Comparison of ENCODE assay signal across 8 mouse cellular contexts in genomic region chr16:90142574-90143415, GRCm38 (mm10). TPM values are rescaled to one million over a fixed set of nuclear protein-coding genes. Genes with fewer than 3 reads are reported as not detected.
A peak's percentile ranks its signal among the peaks of the same experiment; 100 is the strongest.
DNase-seq lines count a peak whose midpoint lies in the region; ATAC-seq and TF ChIP-seq lines count a peak whose summit lies in the region.

No protein-coding gene starts in this region.

- peak overlapping the region; percentile 66 for H3K27ac ChIP-seq in MEL (ENCODE audit: control insufficient read depth, low read depth, low read length)
- H3K27ac ChIP-seq in forebrain, embryonic 11.5 days (ENCODE audit: low read depth, low read length): peak overlapping the region; percentile 54
- peak overlapping the region; percentile 93 for H3K27ac ChIP-seq in hindbrain, embryonic 14.5 days

- H3K4me1 ChIP-seq in MEL (ENCODE audit: control insufficient read depth in 1 of 2, insufficient read depth in 2 of 2, low read length in 2 of 2): peaks cover 4 to 9% of the 10 kb centered on the region in 2 experiments; a peak in 3 of 4 replicates
- peaks cover 7% of the 10 kb centered on the region for H3K4me1 ChIP-seq in forebrain, embryonic 11.5 days (replicated peaks; ENCODE audit: control insufficient read depth, insufficient read depth, low read length)
- H3K4me1 ChIP-seq in hindbrain, embryonic 14.5 days (replicated peaks; ENCODE audit: control insufficient read depth, insufficient read depth, low read length): peaks cover 27% of the 10 kb centered on the region

- H3K36me3 ChIP-seq in MEL (ENCODE audit: control insufficient read depth in 1 of 2, insufficient read depth in 2 of 2, low read length in 2 of 2): peaks cover 0 to 12% of the 10 kb centered on the region in 2 experiments; a peak in 2 of 4 replicates
- no peaks in the 10 kb centered on the region for H3K36me3 ChIP-seq in forebrain, embryonic 11.5 days (ENCODE audit: control insufficient read depth, insufficient read depth, low read length)
- no peaks in the 10 kb centered on the region for H3K36me3 ChIP-seq in hindbrain, embryonic 14.5 days (replicated peaks; ENCODE audit: control insufficient read depth, insufficient read depth)

- TF ChIP-seq POLR2A in MEL (IDR thresholded peaks at IDR 0.05; ENCODE audit: control insufficient read depth in 1 of 2, insufficient read depth in 1 of 2, low read depth in 1 of 2, low read length in 2 of 2, poor library complexity in 1 of 2): peak in 1 of 2 experiments; percentile 39; a peak in 1 of 4 replicates

- no peaks in the 10 kb centered on the region for H3K9me3 ChIP-seq in MEL (replicated peaks; ENCODE audit: insufficient read depth, low read length)
- H3K9me3 ChIP-seq in forebrain, embryonic 11.5 days (ENCODE audit: control insufficient read depth, low read length): no peaks in the 10 kb centered on the region
- H3K9me3 ChIP-seq in hindbrain, embryonic 14.5 days (ENCODE audit: control insufficient read depth, low read length): no peaks in the 10 kb centered on the region

- TF ChIP-seq EP300 in MEL (IDR thresholded peaks at IDR 0.05; ENCODE audit: low read depth in 1 of 2, low read length in 2 of 2): no peak

- TF ChIP-seq RAD21 in MEL (IDR thresholded peaks at IDR 0.05; ENCODE audit: low read depth, low read length): no peak

- peaks cover 2% of the 10 kb centered on the region for H3K79me2 ChIP-seq in MEL (ENCODE audit: control insufficient read depth, insufficient read depth, low read length, poor library complexity)

- DNase-seq in MEL (ENCODE audit: low read depth, low spot score): peak; percentile 78
- peak; percentile 32 for DNase-seq in c-Kit-negative CD71-positive TER-119-positive erythroid progenitor cells, embryonic 14.5 days (ENCODE audit: low read depth, low spot score)
- DNase-seq in forebrain, embryonic 11.5 days (ENCODE audit: low spot score): peak; percentile 77
- DNase-seq in hindbrain, embryonic 14.5 days (ENCODE audit: low spot score): peak; percentile 74
- DNase-seq in left cerebral cortex, adult 11 months (ENCODE audit: low spot score): peak; percentile 21
- DNase-seq in lung, postnatal 36 days: peak; percentile 28
- DNase-seq in right cerebral cortex, postnatal 14 days: peak; percentile 52

- peak overlapping the region; percentile 72 to 78 for H3K4me3 ChIP-seq in MEL (ENCODE audit: control insufficient read depth in 1 of 2, insufficient read depth in 1 of 2, low read depth in 2 of 2, low read length in 2 of 2)
- H3K4me3 ChIP-seq in forebrain, embryonic 11.5 days (ENCODE audit: low read depth, low read length): peak overlapping the region; percentile 55
- H3K4me3 ChIP-seq in hindbrain, embryonic 14.5 days (replicated peaks; ENCODE audit: low read length): peak overlapping the region; percentile 72

- no peak for TF ChIP-seq CTCF in MEL (IDR thresholded peaks at IDR 0.05 in 2 of 3, conservative IDR thresholded peaks at IDR 0.05 in 1 of 3; ENCODE audit: control insufficient read depth in 1 of 3, insufficient read depth in 1 of 3, low read depth in 2 of 3, low read length in 3 of 3, poor library complexity in 1 of 3, severe bottlenecking in 1 of 3)

- H3K4me2 ChIP-seq in forebrain, embryonic 11.5 days (ENCODE audit: low read depth, low read length, severe bottlenecking): peak overlapping the region; percentile 59
- peak overlapping the region; percentile 81 for H3K4me2 ChIP-seq in hindbrain, embryonic 14.5 days (replicated peaks)

- H3K9ac ChIP-seq in MEL (ENCODE audit: control insufficient read depth, low read depth, low read length, poor library complexity, severe bottlenecking): peak overlapping the region; percentile 77
- H3K9ac ChIP-seq in forebrain, embryonic 11.5 days (ENCODE audit: low read length): peak overlapping the region; percentile 70
- peak overlapping the region; percentile 83 for H3K9ac ChIP-seq in hindbrain, embryonic 14.5 days

- ATAC-seq in forebrain, embryonic 11.5 days (replicated peaks; ENCODE audit: low FRiP score): peak; percentile 6
- peak; percentile 11 for ATAC-seq in hindbrain, embryonic 14.5 days (ENCODE audit: low FRiP score)
- ATAC-seq in megakaryocyte progenitor cell, adult 5-6 weeks (replicated peaks; ENCODE audit: poor library complexity): no peak

- WGBS in forebrain, embryonic 11.5 days: under 1% methylated on average over 55 of the region's 57 CpGs
- WGBS in hindbrain, embryonic 14.5 days: under 1% methylated on average over 57 of the region's 57 CpGs

- no peaks in the 10 kb centered on the region for H3K27me3 ChIP-seq in MEL (ENCODE audit: control insufficient read depth in 1 of 2, insufficient read depth in 2 of 2, low read length in 2 of 2)
- H3K27me3 ChIP-seq in forebrain, embryonic 11.5 days (ENCODE audit: control insufficient read depth, insufficient read depth, low read length): no peaks in the 10 kb centered on the region
- H3K27me3 ChIP-seq in hindbrain, embryonic 14.5 days (ENCODE audit: control insufficient read depth, insufficient read depth, low read length): no peaks in the 10 kb centered on the region

TF ChIP-seq in MEL, 35 proteins besides CTCF, POLR2A, EP300 and RAD21:
- TF ChIP-seq NRF1 (IDR thresholded peaks at IDR 0.05; ENCODE audit: insufficient read depth, low read depth, low read length, poor library complexity, severe bottlenecking) (peak; percentile 14; the same call in 1 of the 2 replicates), GATA1 (IDR thresholded peaks at IDR 0.05; ENCODE audit: low read depth, low read length) (no peak)

RNA-seq across cellular contexts. Expression of gene Tiam1, which starts 0.8 kb away (rescaled TPM):
- total RNA-seq in MEL (2012; rRNA removed): 15.0 and 16.7 TPM in 2 replicates
- polyA plus RNA-seq in MEL (2012; ENCODE audit: insufficient read depth in 1 of 2, insufficient read length in 2 of 2, low read depth in 1 of 2, low replicate concordance in 2 of 2, missing spikeins in 1 of 2): 10 to 100 TPM; 19.9 to 23.9 TPM
- 22.7 and 30.4 TPM in 2 replicates for polyA plus RNA-seq in forebrain, embryonic 11.5 days (2014; fragmentation: Nextera tagmentation; extraction: Ambion mirVana)
- polyA plus RNA-seq in hindbrain, embryonic 14.5 days (2014; fragmentation: Nextera tagmentation; extraction: Ambion mirVana): 23.8 and 27.2 TPM in 2 replicates
- total RNA-seq in megakaryocyte progenitor cell, adult 5-6 weeks (2015): 60.8 and 67.9 TPM in 2 replicates
- total RNA-seq in megakaryocyte progenitor cell, adult 5-6 weeks (2017): 52.8 and 58.4 TPM in 2 replicates

Comparison
In these comparisons a context has a peak if more than half of its experiments do, and no peak if none do; other contexts are left out.
1. DNase-seq: peak in every context shown above with its lines; median percentile 78 in MEL; 77 in forebrain, embryonic 11.5 days; 74 in hindbrain, embryonic 14.5 days; 52 in right cerebral cortex, postnatal 14 days; 32 in c-Kit-negative CD71-positive TER-119-positive erythroid progenitor cells, embryonic 14.5 days; 28 in lung, postnatal 36 days; 21 in left cerebral cortex, adult 11 months.